Mouse (Mus musculus): ENCODE measurements around the gene Cbfa2t2. TPM values are rescaled to one million over a fixed set of nuclear protein-coding genes. Genes with fewer than 3 reads are reported as not detected.

Cbfa2t2 gene
- polyA plus RNA-seq, 1 experiment, result 11.7 TPM

- TF ChIP-seq CTCF (conservative IDR thresholded peaks at IDR 0.05; ENCODE audit: insufficient read depth, insufficient read length, low read depth, low read length) (peak; percentile 67), POLR2A (IDR thresholded peaks at IDR 0.05; ENCODE audit: low read depth, low read length) (no peak)
- Histone ChIP-seq H3K4me1 (ENCODE audit: control insufficient read depth, insufficient read depth, low read length) (no peaks in the 10 kb centered on the region), H3K4me3 (ENCODE audit: insufficient read depth, low read depth, low read length) (peak overlapping the region; percentile 11; the same call in 1 of the 2 replicates), H3K27me3 (replicated peaks; ENCODE audit: control insufficient read depth, insufficient read depth, low read length) (no peaks in the 10 kb centered on the region), H3K36me3 (ENCODE audit: control insufficient read depth, insufficient read depth, low read length) (no peaks in the 10 kb centered on the region), H3K27ac (ENCODE audit: insufficient read depth, low read depth, low read length) (no peak overlapping the region)
- 19% methylated on average over 27 of the region's 27 CpGs for WGBS
- peak; percentile 72 for DNase-seq
Measured at GRCm38 (mm10) chr2:154552424-154552907, 116.2 kb downstream of the Cbfa2t2 start.

GRCm38 (mm10) chr2:154555235-154555634 lies 119.0 kb downstream of the Cbfa2t2 start:
- Histone ChIP-seq H3K27me3 (replicated peaks; ENCODE audit: control insufficient read depth, insufficient read depth, low read length) (no peaks in the 10 kb centered on the region), H3K36me3 (ENCODE audit: control insufficient read depth, insufficient read depth, low read length) (no peaks in the 10 kb centered on the region), H3K4me1 (ENCODE audit: control insufficient read depth, insufficient read depth, low read length) (no peaks in the 10 kb centered on the region), H3K27ac (ENCODE audit: insufficient read depth, low read depth, low read length) (no peak overlapping the region), H3K4me3 (ENCODE audit: insufficient read depth, low read depth, low read length) (no peak overlapping the region)
- DNase-seq, result no peak
- WGBS, result 95% methylated on average over 6 of the region's 6 CpGs
- TF ChIP-seq POLR2A (IDR thresholded peaks at IDR 0.05; ENCODE audit: low read depth, low read length) (no peak), CTCF (conservative IDR thresholded peaks at IDR 0.05; ENCODE audit: insufficient read depth, insufficient read length, low read depth, low read length) (no peak)

GRCm38 (mm10) chr2:154557184-154557832 lies 121.0 kb downstream of the Cbfa2t2 start:
- Histone ChIP-seq H3K36me3 (ENCODE audit: control insufficient read depth, insufficient read depth, low read length) (no peaks in the 10 kb centered on the region), H3K4me3 (ENCODE audit: insufficient read depth, low read depth, low read length) (no peak overlapping the region), H3K27me3 (replicated peaks; ENCODE audit: control insufficient read depth, insufficient read depth, low read length) (no peaks in the 10 kb centered on the region), H3K4me1 (ENCODE audit: control insufficient read depth, insufficient read depth, low read length) (no peaks in the 10 kb centered on the region), H3K27ac (ENCODE audit: insufficient read depth, low read depth, low read length) (no peak overlapping the region)
- TF ChIP-seq CTCF (conservative IDR thresholded peaks at IDR 0.05; ENCODE audit: insufficient read depth, insufficient read length, low read depth, low read length), result no peak
- TF ChIP-seq POLR2A (IDR thresholded peaks at IDR 0.05; ENCODE audit: low read depth, low read length), result no peak
- DNase-seq, result peak; percentile 42
- WGBS, result 53% methylated on average over 5 of the region's 5 CpGs

GRCm38 (mm10) chr2:154558264-154559039 lies 122.2 kb downstream of the Cbfa2t2 start, which contains the start of gene Necab3:
Gene Necab3, minus strand, starts transcription at chr2:154558890.
- 20% methylated on average over 34 of the region's 34 CpGs for WGBS
- no peak for TF ChIP-seq CTCF (conservative IDR thresholded peaks at IDR 0.05; ENCODE audit: insufficient read depth, insufficient read length, low read depth, low read length)
- TF ChIP-seq POLR2A (IDR thresholded peaks at IDR 0.05; ENCODE audit: low read depth, low read length), result no peak
- DNase-seq, result no peak
- Histone ChIP-seq H3K27me3 (replicated peaks; ENCODE audit: control insufficient read depth, insufficient read depth, low read length) (no peaks in the 10 kb centered on the region), H3K4me3 (ENCODE audit: insufficient read depth, low read depth, low read length) (0 out of 2 replicates have a peak within 1 kb of the TSS, but pooled peaks have one; percentile 4), H3K27ac (ENCODE audit: insufficient read depth, low read depth, low read length) (no peak within 1 kb of the TSS), H3K4me1 (ENCODE audit: control insufficient read depth, insufficient read depth, low read length) (no peaks in the 10 kb centered on the region), H3K36me3 (ENCODE audit: control insufficient read depth, insufficient read depth, low read length) (no peaks in the 10 kb centered on the region)

GRCm38 (mm10) chr2:154563612-154564170 lies 127.4 kb downstream of the Cbfa2t2 start:
- Histone ChIP-seq H3K36me3 (ENCODE audit: control insufficient read depth, insufficient read depth, low read length) (no peaks in the 10 kb centered on the region), H3K4me3 (ENCODE audit: insufficient read depth, low read depth, low read length) (no peak overlapping the region), H3K4me1 (ENCODE audit: control insufficient read depth, insufficient read depth, low read length) (no peaks in the 10 kb centered on the region; the same call in 1 of the 2 replicates), H3K27me3 (replicated peaks; ENCODE audit: control insufficient read depth, insufficient read depth, low read length) (no peaks in the 10 kb centered on the region), H3K27ac (ENCODE audit: insufficient read depth, low read depth, low read length) (peak overlapping the region; percentile 68; the same call in 1 of the 2 replicates)
- DNase-seq, result peak; percentile 86
- 79% methylated on average over 22 of the region's 22 CpGs for WGBS
- TF ChIP-seq CTCF (conservative IDR thresholded peaks at IDR 0.05; ENCODE audit: insufficient read depth, insufficient read length, low read depth, low read length), result no peak
- TF ChIP-seq POLR2A (IDR thresholded peaks at IDR 0.05; ENCODE audit: low read depth, low read length), result no peak

GRCm38 (mm10) chr2:154565562-154565961 lies 129.3 kb downstream of the Cbfa2t2 start:
- no peaks in the 10 kb centered on the region for H3K36me3 ChIP-seq (ENCODE audit: control insufficient read depth, insufficient read depth, low read length)
- H3K4me3 ChIP-seq (ENCODE audit: insufficient read depth, low read depth, low read length), result no peak overlapping the region
- no peak for TF ChIP-seq POLR2A (IDR thresholded peaks at IDR 0.05; ENCODE audit: low read depth, low read length)
- TF ChIP-seq CTCF (conservative IDR thresholded peaks at IDR 0.05; ENCODE audit: insufficient read depth, insufficient read length, low read depth, low read length), result no peak
- no peak overlapping the region for H3K27ac ChIP-seq (ENCODE audit: insufficient read depth, low read depth, low read length)
- H3K27me3 ChIP-seq (replicated peaks; ENCODE audit: control insufficient read depth, insufficient read depth, low read length), result no peaks in the 10 kb centered on the region
- 95% methylated on average over 3 of the region's 3 CpGs for WGBS
- no peak for DNase-seq
- H3K4me1 ChIP-seq (ENCODE audit: control insufficient read depth, insufficient read depth, low read length), result no peaks in the 10 kb centered on the region; the same call in 1 of the 2 replicates
